Mouse (Mus musculus): ENCODE data around the gene Gaa. TPM values are rescaled to one million over a fixed set of nuclear protein-coding genes. Genes with fewer than 3 reads are reported as not detected.

The Gaa gene
- polyA plus RNA-seq, 1 experiment = 192 TPM

DNA sequence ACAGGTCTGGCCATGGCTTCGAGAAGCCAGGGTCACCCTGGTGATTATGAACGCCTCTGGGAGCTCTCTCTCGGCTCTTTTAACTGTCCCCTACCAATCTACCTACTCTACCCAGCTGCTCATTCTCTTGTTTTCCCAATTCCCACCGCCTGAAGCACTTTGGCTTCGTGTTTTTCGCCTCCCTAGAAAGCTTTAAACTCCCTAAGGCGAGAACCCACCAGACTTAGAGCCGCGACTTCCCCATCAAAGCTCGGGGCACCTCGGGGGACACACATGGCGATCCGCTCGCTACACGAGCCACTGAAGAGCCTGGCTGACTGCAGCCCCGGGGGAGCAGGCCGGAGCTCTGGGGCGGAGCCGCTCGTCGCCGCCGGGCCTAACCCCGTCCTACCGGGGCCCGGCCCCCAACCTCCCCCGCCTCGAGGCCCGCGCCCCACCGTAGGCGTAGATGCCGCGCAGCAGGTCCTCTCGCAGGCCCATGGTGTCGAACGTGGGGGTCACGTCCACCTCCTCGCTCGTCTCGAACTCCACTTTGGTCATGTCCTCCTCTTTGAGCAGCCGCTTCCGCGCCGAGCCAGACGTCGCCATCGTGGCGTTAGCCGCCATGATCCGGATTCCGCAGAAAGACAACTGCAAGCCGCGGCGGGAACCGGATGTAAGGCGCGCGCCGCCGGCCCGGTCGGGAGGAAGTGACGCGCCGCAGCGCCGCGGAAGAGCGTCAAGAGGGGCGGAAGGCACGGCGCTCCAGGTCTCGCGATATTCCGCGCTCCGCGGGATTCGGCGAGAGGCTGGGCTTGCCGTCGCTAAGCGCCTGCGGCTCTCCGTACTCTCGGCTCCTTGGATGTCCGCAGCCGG, 31.9 kb downstream of the Gaa start, which contains the start of gene Eif4a3:
Eif4a3 (minus strand) TSS at position 699 of the 855 bp plus-strand sequence.
- H3K4me1 ChIP-seq (ENCODE audit: control insufficient read depth, insufficient read depth, low read length) = no peaks in the 10 kb centered on the region; the same call in 1 of the 2 replicates
- WGBS = under 1% methylated on average over 89 of the region's 89 CpGs
- DNase-seq = peak; percentile 96
- no peak for TF ChIP-seq CTCF (IDR thresholded peaks at IDR 0.05; ENCODE audit: insufficient read depth, low read length)
- 0 out of 2 replicates have a peak, but pooled peaks have one; percentile 68 for TF ChIP-seq POLR2A (IDR thresholded peaks at IDR 0.05; ENCODE audit: borderline replicate concordance, extremely low read depth, low read depth, low read length)
- H3K4me3 ChIP-seq (replicated peaks; ENCODE audit: extremely low read depth, low read depth, low read length) = peak within 1 kb of the TSS; percentile 90

DNA sequence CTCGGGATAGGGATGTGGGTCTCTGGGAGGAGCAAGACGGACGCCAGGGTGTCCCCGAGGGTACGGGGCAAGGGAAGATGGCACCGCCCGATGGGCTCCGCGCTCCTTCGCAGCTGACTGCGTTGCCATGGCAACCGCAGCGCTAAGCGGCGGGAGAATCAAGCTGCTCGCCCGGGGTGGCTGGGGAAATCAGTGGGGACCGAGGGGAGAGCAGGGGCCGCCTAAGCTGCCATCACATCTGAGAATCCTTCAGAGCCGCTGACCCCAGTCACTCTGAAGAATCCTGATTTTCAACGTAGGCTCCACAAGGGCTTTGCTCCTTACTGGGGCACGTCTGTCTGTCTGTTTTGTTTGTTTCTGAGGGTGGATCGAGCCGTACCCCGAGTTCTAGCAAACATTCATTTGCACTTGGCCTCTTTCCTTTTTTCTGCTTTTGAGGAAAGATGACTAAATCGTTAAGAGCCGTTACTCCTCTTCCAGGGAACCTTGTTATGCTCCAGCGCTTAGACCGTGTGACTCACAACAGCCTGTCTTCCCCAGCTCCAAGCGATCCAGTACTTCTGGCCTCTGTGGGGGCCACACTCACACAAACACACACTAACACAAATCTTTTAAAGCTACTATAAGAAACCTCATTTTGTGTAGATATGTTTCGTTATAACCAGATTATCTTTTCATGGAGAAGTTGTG, 32.7 kb downstream of the Gaa start:
- DNase-seq = no peak
- 2% methylated on average over 31 of the region's 31 CpGs for WGBS
- peak overlapping the region; percentile 90 for H3K4me3 ChIP-seq (replicated peaks; ENCODE audit: extremely low read depth, low read depth, low read length)
- no peaks in the 10 kb centered on the region; the same call in 1 of the 2 replicates for H3K4me1 ChIP-seq (ENCODE audit: control insufficient read depth, insufficient read depth, low read length)
- no peak for TF ChIP-seq CTCF (IDR thresholded peaks at IDR 0.05; ENCODE audit: insufficient read depth, low read length)
- TF ChIP-seq POLR2A (IDR thresholded peaks at IDR 0.05; ENCODE audit: borderline replicate concordance, extremely low read depth, low read depth, low read length) = no peak; the same call in 1 of the 2 replicates

DNA sequence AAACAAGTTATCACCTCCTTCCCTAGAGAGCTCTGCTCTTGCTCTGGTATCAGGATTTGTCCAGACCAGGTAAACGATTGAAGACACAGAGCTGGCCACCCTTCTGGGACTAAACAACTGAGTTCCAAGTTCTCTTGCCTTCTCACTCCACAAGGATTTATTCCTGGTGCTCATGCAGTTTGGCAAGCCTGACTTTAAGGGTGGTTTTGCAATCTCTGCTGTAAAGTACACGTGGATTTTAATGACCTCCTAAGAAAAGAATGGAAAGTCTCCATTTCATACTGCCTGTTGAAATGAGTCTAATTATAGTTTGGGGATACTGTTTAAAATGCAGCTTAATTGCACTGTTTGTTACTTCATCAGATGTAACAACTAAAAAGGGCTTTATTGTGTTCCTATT, 33.3 kb downstream of the Gaa start:
- no peaks in the 10 kb centered on the region; the same call in 1 of the 2 replicates for H3K4me1 ChIP-seq (ENCODE audit: control insufficient read depth, insufficient read depth, low read length)
- TF ChIP-seq CTCF (IDR thresholded peaks at IDR 0.05; ENCODE audit: insufficient read depth, low read length) (no peak), POLR2A (IDR thresholded peaks at IDR 0.05; ENCODE audit: borderline replicate concordance, extremely low read depth, low read depth, low read length) (no peak)
- DNase-seq = no peak
- WGBS = 15% methylated on average over 2 of the region's 2 CpGs
- H3K4me3 ChIP-seq (replicated peaks; ENCODE audit: extremely low read depth, low read depth, low read length) = no peak overlapping the region

DNA sequence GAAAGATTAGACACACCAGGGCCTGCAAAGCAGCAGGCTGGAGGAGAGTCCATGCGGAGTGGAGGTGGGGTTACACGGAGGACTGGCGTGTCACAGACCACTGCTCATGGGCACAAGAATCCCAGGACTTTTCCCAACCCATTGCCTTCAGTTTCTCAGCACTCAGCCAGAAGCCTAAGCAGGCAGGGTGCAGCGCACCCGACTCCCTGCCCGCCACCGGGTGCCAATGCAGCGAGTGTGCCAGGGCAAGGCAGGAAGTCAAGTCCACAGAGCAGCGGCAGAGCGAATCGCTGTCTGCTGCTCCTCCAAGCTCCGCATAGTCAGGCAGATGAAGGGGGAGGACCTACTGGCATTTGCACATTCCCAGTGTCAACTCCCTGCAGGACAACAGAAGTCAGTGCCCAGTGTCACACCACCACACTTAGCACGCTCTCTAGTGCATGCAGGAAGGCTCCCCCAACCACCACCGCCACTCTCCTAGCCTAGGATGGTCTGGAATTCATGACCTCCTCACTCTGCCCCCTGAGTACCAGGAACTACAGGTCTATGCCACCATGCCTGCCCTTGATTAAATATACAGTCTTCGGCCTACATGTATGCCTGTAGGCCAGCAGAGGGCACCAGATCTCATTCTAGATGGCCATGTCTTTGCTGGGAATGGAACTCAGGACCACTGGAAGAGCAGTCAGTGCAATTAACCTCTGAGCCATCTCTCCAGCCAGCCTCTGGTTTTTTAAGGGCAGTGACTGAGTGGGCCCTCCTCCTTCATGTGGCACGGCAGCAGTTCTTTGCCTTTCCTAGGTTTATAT, 37.4 kb downstream of the Gaa start:
- H3K4me3 ChIP-seq (replicated peaks; ENCODE audit: extremely low read depth, low read depth, low read length) = no peak overlapping the region
- TF ChIP-seq POLR2A (IDR thresholded peaks at IDR 0.05; ENCODE audit: borderline replicate concordance, extremely low read depth, low read depth, low read length) (no peak), CTCF (IDR thresholded peaks at IDR 0.05; ENCODE audit: insufficient read depth, low read length) (peak; percentile 52)
- no peaks in the 10 kb centered on the region; the same call in 1 of the 2 replicates for H3K4me1 ChIP-seq (ENCODE audit: control insufficient read depth, insufficient read depth, low read length)
- DNase-seq = peak; percentile 27
- 49% methylated on average over 16 of the region's 16 CpGs for whole genome bisulfite sequencing

DNA sequence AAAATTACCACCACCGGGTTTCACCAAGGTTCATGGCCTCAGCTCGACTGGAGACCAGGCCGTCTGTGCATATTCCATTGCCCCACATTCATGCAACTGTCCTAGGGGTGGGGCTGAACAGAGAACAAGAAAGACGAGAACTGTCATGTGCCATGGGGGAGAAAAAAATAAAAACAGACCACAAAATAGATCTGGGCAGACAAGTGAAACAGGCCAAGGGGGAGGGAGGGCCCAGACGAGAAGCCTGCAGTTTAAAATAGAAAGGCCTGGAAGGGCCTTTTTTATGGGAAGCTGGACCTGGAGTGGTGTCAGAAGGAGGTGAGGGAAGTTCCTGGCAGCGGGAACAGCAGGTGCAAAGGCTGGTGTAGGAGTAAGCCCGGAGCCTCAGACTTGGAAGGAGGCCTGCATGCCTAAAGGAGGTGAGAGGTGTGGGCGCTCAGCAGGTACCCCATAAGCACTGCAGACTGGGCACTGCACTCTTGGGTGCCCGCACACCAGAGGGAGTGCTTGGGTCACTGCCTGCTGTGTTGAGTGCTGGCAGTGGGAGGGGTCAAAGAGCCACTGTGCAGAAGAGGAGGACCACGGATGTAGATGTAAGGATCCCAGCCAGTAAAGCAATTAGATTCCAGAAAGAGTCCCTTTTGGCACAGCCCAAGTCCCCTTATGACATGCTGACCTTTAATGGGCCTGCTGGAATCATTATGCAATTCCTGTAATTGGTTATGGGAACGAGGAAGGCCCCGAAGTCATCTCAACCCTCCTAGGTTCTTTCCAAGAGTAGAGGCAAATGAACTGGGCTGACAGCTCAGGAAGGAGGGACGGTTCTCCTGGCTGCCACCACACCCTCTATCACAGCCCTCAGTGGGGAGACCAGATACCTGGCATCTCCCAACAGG, 39.3 kb downstream of the Gaa start:
- Histone ChIP-seq H3K4me3 (replicated peaks; ENCODE audit: extremely low read depth, low read depth, low read length) (no peak overlapping the region), H3K4me1 (ENCODE audit: control insufficient read depth, insufficient read depth, low read length) (no peaks in the 10 kb centered on the region)
- DNase-seq = no peak
- TF ChIP-seq CTCF (IDR thresholded peaks at IDR 0.05; ENCODE audit: insufficient read depth, low read length) = no peak
- no peak for TF ChIP-seq POLR2A (IDR thresholded peaks at IDR 0.05; ENCODE audit: borderline replicate concordance, extremely low read depth, low read depth, low read length)
- WGBS = 43% methylated on average over 13 of the region's 13 CpGs

DNA sequence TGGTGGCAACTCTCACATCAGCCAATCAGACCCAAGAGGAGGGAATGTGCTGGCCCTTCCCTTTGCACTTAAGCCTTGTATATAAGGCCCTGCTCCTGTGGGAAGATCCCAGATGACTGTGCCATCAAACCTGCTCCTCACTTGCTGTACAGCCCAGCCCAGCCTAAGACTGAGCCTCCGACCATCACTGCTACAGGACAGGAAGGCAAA, 39.9 kb downstream of the Gaa start, which contains the start of gene Card14:
Card14 (plus strand) TSS at position 111 of the 210 bp plus-strand sequence.
- 42% methylated on average over 1 of the region's 1 CpGs for WGBS
- TF ChIP-seq CTCF (IDR thresholded peaks at IDR 0.05; ENCODE audit: insufficient read depth, low read length) (no peak), POLR2A (IDR thresholded peaks at IDR 0.05; ENCODE audit: borderline replicate concordance, extremely low read depth, low read depth, low read length) (no peak)
- DNase-seq = no peak
- Histone ChIP-seq H3K4me1 (ENCODE audit: control insufficient read depth, insufficient read depth, low read length) (no peaks in the 10 kb centered on the region), H3K4me3 (replicated peaks; ENCODE audit: extremely low read depth, low read depth, low read length) (no peak within 1 kb of the TSS)

DNA sequence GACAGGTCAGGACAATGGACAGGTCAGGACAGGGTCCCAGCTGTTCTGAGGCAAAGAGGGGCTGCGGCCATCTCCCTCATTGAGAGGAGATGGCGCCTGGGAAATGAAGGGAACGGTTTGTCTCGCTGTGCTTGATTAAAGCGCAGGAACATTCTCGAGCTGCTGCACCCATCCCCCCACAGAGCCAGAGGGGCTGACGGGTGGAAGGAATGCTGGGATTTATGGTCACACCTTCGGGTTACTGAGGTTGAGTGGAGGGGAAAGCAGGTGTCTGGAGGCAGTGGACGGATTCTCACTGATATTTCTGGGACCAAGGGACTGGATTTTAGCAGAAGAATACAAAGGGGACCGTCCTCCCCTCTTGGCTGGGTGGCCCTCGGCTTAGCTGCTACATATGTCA, 40.2 kb downstream of the Gaa start:
- no peak for DNase-seq
- WGBS = 25% methylated on average over 11 of the region's 11 CpGs
- Histone ChIP-seq H3K4me3 (replicated peaks; ENCODE audit: extremely low read depth, low read depth, low read length) (no peak overlapping the region), H3K4me1 (ENCODE audit: control insufficient read depth, insufficient read depth, low read length) (no peaks in the 10 kb centered on the region)
- TF ChIP-seq CTCF (IDR thresholded peaks at IDR 0.05; ENCODE audit: insufficient read depth, low read length) (no peak), POLR2A (IDR thresholded peaks at IDR 0.05; ENCODE audit: borderline replicate concordance, extremely low read depth, low read depth, low read length) (no peak)

DNA sequence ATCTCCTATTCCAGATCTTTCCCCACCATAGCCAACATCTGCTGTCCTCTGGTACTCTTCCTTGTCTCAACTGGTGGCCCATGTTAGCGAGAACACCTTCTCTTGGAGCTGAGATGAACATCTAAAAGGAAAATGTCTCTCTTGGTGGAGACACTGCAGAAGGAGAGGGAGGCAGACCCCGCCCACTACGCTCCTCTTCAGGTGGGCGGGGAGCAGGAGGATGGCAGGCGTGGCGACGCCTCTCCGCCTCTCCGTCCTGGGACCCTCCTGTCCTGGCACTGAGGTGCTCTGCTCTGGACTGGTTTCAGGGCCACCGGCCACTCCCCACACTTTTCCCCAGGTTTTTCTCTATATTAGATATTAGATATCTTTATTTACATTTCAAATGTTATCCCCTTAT, 42.9 kb downstream of the Gaa start:
- H3K4me1 ChIP-seq (ENCODE audit: control insufficient read depth, insufficient read depth, low read length) = no peaks in the 10 kb centered on the region
- H3K4me3 ChIP-seq (replicated peaks; ENCODE audit: extremely low read depth, low read depth, low read length) = no peak overlapping the region
- DNase-seq = no peak
- TF ChIP-seq CTCF (IDR thresholded peaks at IDR 0.05; ENCODE audit: insufficient read depth, low read length) = no peak
- no peak for TF ChIP-seq POLR2A (IDR thresholded peaks at IDR 0.05; ENCODE audit: borderline replicate concordance, extremely low read depth, low read depth, low read length)
- WGBS = 14% methylated on average over 10 of the region's 10 CpGs

Measured in lung, adult 2 months (tissue).